Mouse (Mus musculus) MEL (cell line): ENCODE results near the gene Capn3. TPM values are rescaled to one million over a fixed set of nuclear protein-coding genes. Genes with fewer than 3 reads are reported as not detected.

Experiments used
- DNase-seq: peaks from one replicate; pipeline ENCODE4 v3.0.0; 2011; ENCODE audit warnings: low read depth, low spot score
- H3K27ac ChIP-seq: 2 replicates; pipeline ENCODE4 v1.5.1; 2012; ENCODE audit warnings: low read depth, mild to moderate bottlenecking, control low read depth, low read length, moderate library complexity; ENCODE audit not compliant: control insufficient read depth
- H3K27me3 ChIP-seq, 2 experiments: fragments of 150-350 bp in 1 of 2; sonication (generic) in 1 of 2; 2 replicates each; pipeline ENCODE4 v1.6.1; 2012; ENCODE audit warnings: low read length in 2 of 2, mild to moderate bottlenecking in 2 of 2, improper control_type of control experiment in 1 of 2, moderate library complexity in 1 of 2; ENCODE audit not compliant: insufficient read depth in 2 of 2, control insufficient read depth in 1 of 2
- H3K36me3 ChIP-seq, 2 experiments: 2 replicates each; pipeline ENCODE4 v1.6.1; 2012 to 2014; ENCODE audit warnings: low read length in 2 of 2, improper control_type of control experiment in 1 of 2, inconsistent platforms in 1 of 2, mild to moderate bottlenecking in 1 of 2; ENCODE audit not compliant: insufficient read depth in 2 of 2, control insufficient read depth in 1 of 2
- H3K4me1 ChIP-seq, 2 experiments: fragments of 150-350 bp in 1 of 2; sonication (generic) in 1 of 2; 2 replicates each; pipeline ENCODE4 v1.6.1; 2012; ENCODE audit warnings: low read length in 2 of 2, improper control_type of control experiment in 1 of 2, mild to moderate bottlenecking in 1 of 2; ENCODE audit not compliant: insufficient read depth in 2 of 2, control insufficient read depth in 1 of 2
- H3K4me3 ChIP-seq, 2 experiments: fragments of 150-350 bp in 1 of 2; sonication (generic) in 1 of 2; 2 replicates each; pipeline ENCODE4 v1.5.1; 2012; ENCODE audit warnings: low read depth in 2 of 2, low read length in 2 of 2, mild to moderate bottlenecking in 2 of 2, moderate library complexity in 2 of 2, control low read depth in 1 of 2, improper control_type of control experiment in 1 of 2; ENCODE audit not compliant: control insufficient read depth in 1 of 2, insufficient read depth in 1 of 2
- H3K79me2 ChIP-seq: 2 replicates; pipeline ENCODE4 v1.6.1; 2012; ENCODE audit warnings: mild to moderate bottlenecking, low read length, moderate library complexity; ENCODE audit not compliant: control insufficient read depth, poor library complexity, insufficient read depth
- H3K9ac ChIP-seq: 2 replicates; pipeline ENCODE4 v1.6.1; 2012; ENCODE audit warnings: low read depth, mild to moderate bottlenecking, control low read depth, low read length, moderate library complexity; ENCODE audit not compliant: control insufficient read depth, poor library complexity, severe bottlenecking
- H3K9me3 ChIP-seq: fragments of 150-350 bp; sonication (generic); replicated peaks from 2 replicates; pipeline ENCODE4 v1.6.1; 2012; ENCODE audit warnings: mild to moderate bottlenecking, low read length, improper control_type of control experiment, moderate library complexity; ENCODE audit not compliant: insufficient read depth
- CHD1 ChIP-seq: IDR thresholded peaks from 2 replicates; pipeline ENCODE4 v1.6.1; 2012; ENCODE audit warnings: low read depth, mild to moderate bottlenecking, inconsistent platforms, low read length, improper control_type of control experiment
- HCFC1 ChIP-seq: IDR thresholded peaks from 2 replicates; pipeline ENCODE4 v1.6.1; 2012; ENCODE audit warnings: low read depth, mild to moderate bottlenecking, inconsistent platforms, low read length, improper control_type of control experiment, moderate library complexity
- JUND ChIP-seq: IDR thresholded peaks from 2 replicates; pipeline ENCODE4 v1.6.1; 2011; ENCODE audit warnings: low read depth, mild to moderate bottlenecking, improper control_type of control experiment, low read length
- KAT2A ChIP-seq: conservative IDR thresholded peaks from 2 replicates; pipeline ENCODE4 v1.6.1; 2012; ENCODE audit warnings: low read depth, low read length, improper control_type of control experiment, inconsistent platforms
- MAFK ChIP-seq: IDR thresholded peaks from 2 replicates; pipeline ENCODE4 v1.6.1; 2011; ENCODE audit warnings: low read depth, mild to moderate bottlenecking, low read length, improper control_type of control experiment, borderline replicate concordance
- MXI1 ChIP-seq: IDR thresholded peaks from 2 replicates; pipeline ENCODE4 v1.6.1; 2011; ENCODE audit warnings: mild to moderate bottlenecking, low read depth, low read length, improper control_type of control experiment
- MYB ChIP-seq: IDR thresholded peaks from 2 replicates; pipeline ENCODE4 v1.6.1; 2011; ENCODE audit warnings: mild to moderate bottlenecking, low read depth, low read length, improper control_type of control experiment
- MYC ChIP-seq: IDR thresholded peaks from 2 replicates; pipeline ENCODE4 v1.6.1; 2011; ENCODE audit warnings: low read depth, mild to moderate bottlenecking, low read length, improper control_type of control experiment, moderate library complexity
- POLR2A ChIP-seq, 2 experiments: IDR thresholded peaks; 2 replicates each; pipeline ENCODE4 v1.6.1; 2011 to 2012; ENCODE audit warnings: low read length in 2 of 2, mild to moderate bottlenecking in 2 of 2, control low read depth in 1 of 2, improper control_type of control experiment in 1 of 2, low read depth in 1 of 2, moderate library complexity in 1 of 2; ENCODE audit not compliant: control insufficient read depth in 1 of 2, insufficient read depth in 1 of 2, poor library complexity in 1 of 2
- POLR2AphosphoS2 ChIP-seq: IDR thresholded peaks from 2 replicates; pipeline ENCODE4 v1.6.1; 2011; ENCODE audit warnings: low read length, improper control_type of control experiment
- POLR2AphosphoS5 ChIP-seq: IDR thresholded peaks from 2 replicates; pipeline ENCODE4 v1.6.1; 2012; ENCODE audit warnings: low read depth, borderline replicate concordance, mild to moderate bottlenecking, inconsistent platforms, low read length, moderate library complexity, mixed read lengths
- RCOR1 ChIP-seq: IDR thresholded peaks from 2 replicates; pipeline ENCODE4 v1.6.1; 2012; ENCODE audit warnings: low read depth, mild to moderate bottlenecking, inconsistent platforms, low read length, improper control_type of control experiment
- SIN3A ChIP-seq: IDR thresholded peaks from 2 replicates; pipeline ENCODE4 v1.6.1; 2012; ENCODE audit warnings: low read length, improper control_type of control experiment, inconsistent platforms
- SMC3 ChIP-seq: IDR thresholded peaks from 2 replicates; pipeline ENCODE4 v1.6.1; 2011; ENCODE audit warnings: low read depth, low read length, improper control_type of control experiment
- UBTF ChIP-seq: IDR thresholded peaks from 2 replicates; pipeline ENCODE4 v1.6.1; 2012; ENCODE audit warnings: low read depth, mild to moderate bottlenecking, inconsistent platforms, low read length, improper control_type of control experiment, moderate library complexity, borderline replicate concordance; ENCODE audit not compliant: insufficient read depth
- ZNF384 ChIP-seq: IDR thresholded peaks from 2 replicates; pipeline ENCODE4 v1.6.1; 2012; ENCODE audit warnings: low read depth, mild to moderate bottlenecking, inconsistent platforms, low read length, improper control_type of control experiment
- polyA plus RNA-seq, 2 experiments: library from polyadenylated mRNA; stranded (reverse) in 1 of 2; unstranded in 1 of 2; fragments of >175 nt in 1 of 2; fragments of >200 nt in 1 of 2; gene quantifications; 2 replicates each; pipeline versions ENCODE4 v1.2.1 to v1.2.4; 2012; ENCODE audit warnings: low replicate concordance in 2 of 2, low read depth in 1 of 2; ENCODE audit not compliant: insufficient read length in 2 of 2, insufficient read depth in 1 of 2, missing spikeins in 1 of 2
- total RNA-seq: library from RNA; depleted of rRNA; stranded (reverse); fragments of 300-350 nt; gene quantifications from 2 replicates; pipeline ENCODE4 v1.2.3, GENCODE M21; 2012

The Capn3 gene
- total and polyA plus RNA-seq, 3 experiments, result not detected

GRCm38 (mm10) chr2:120514181-120514580 is 58.4 kb downstream of the Capn3 start:
- no peaks in the 10 kb centered on the region for H3K4me1 ChIP-seq
- DNase-seq, result no peak
- H3K9ac ChIP-seq, result no peak overlapping the region
- no peaks in the 10 kb centered on the region for H3K79me2 ChIP-seq
- H3K27me3 ChIP-seq, result no peaks in the 10 kb centered on the region
- TF ChIP-seq MXI1 (no peak), HCFC1 (no peak), RCOR1 (no peak), KAT2A (no peak), POLR2AphosphoS5 (no peak), POLR2A (IDR thresholded peaks at IDR 0.05; ENCODE audit: control insufficient read depth in 1 of 2, insufficient read depth in 1 of 2, low read depth in 1 of 2, low read length in 2 of 2, poor library complexity in 1 of 2) (no peak), ZNF384 (no peak)
- no peak overlapping the region for H3K4me3 ChIP-seq
- no peak overlapping the region for H3K27ac ChIP-seq
- no peaks in the 10 kb centered on the region for H3K9me3 ChIP-seq
- H3K36me3 ChIP-seq, result peaks cover 0 to 16% of the 10 kb centered on the region in 2 experiments; a peak in 2 of 4 replicates

- Histone ChIP-seq H3K27me3 (no peaks in the 10 kb centered on the region), H3K9me3 (no peaks in the 10 kb centered on the region), H3K36me3 (peaks cover 4 to 24% of the 10 kb centered on the region in 2 experiments; a peak in 3 of 4 replicates), H3K79me2 (no peaks in the 10 kb centered on the region), H3K27ac (no peak overlapping the region), H3K9ac (no peak overlapping the region), H3K4me3 (no peak overlapping the region), H3K4me1 (no peaks in the 10 kb centered on the region)
- no peak for DNase-seq
- TF ChIP-seq MAFK (no peak), MYC (no peak), MYB (no peak), SMC3 (no peak), SIN3A (no peak), POLR2A (IDR thresholded peaks at IDR 0.05; ENCODE audit: control insufficient read depth in 1 of 2, insufficient read depth in 1 of 2, low read depth in 1 of 2, low read length in 2 of 2, poor library complexity in 1 of 2) (no peak), POLR2AphosphoS2 (no peak), CHD1 (no peak), UBTF (no peak), JUND (no peak), KAT2A (no peak)
Observed at GRCm38 (mm10) chr2:120518547-120519210, 62.9 kb downstream of the Capn3 start.
